Mouse (Mus musculus) MEL (cell line): ENCODE results near the gene Fam20b. TPM values are rescaled to one million over a fixed set of nuclear protein-coding genes. Genes with fewer than 3 reads are reported as not detected.

Source experiments
- DNase-seq: peaks from one replicate; pipeline ENCODE4 v3.0.0; 2011; ENCODE audit warnings: low read depth, low spot score
- H3K27ac ChIP-seq: 2 replicates; pipeline ENCODE4 v1.5.1; 2012; ENCODE audit warnings: low read depth, mild to moderate bottlenecking, control low read depth, low read length, moderate library complexity; ENCODE audit not compliant: control insufficient read depth
- H3K27me3 ChIP-seq, 2 experiments: fragments of 150-350 bp in 1 of 2; sonication (generic) in 1 of 2; 2 replicates each; pipeline ENCODE4 v1.6.1; 2012; ENCODE audit warnings: low read length in 2 of 2, mild to moderate bottlenecking in 2 of 2, improper control_type of control experiment in 1 of 2, moderate library complexity in 1 of 2; ENCODE audit not compliant: insufficient read depth in 2 of 2, control insufficient read depth in 1 of 2
- H3K36me3 ChIP-seq, 2 experiments: 2 replicates each; pipeline ENCODE4 v1.6.1; 2012 to 2014; ENCODE audit warnings: low read length in 2 of 2, improper control_type of control experiment in 1 of 2, inconsistent platforms in 1 of 2, mild to moderate bottlenecking in 1 of 2; ENCODE audit not compliant: insufficient read depth in 2 of 2, control insufficient read depth in 1 of 2
- H3K4me1 ChIP-seq, 2 experiments: fragments of 150-350 bp in 1 of 2; sonication (generic) in 1 of 2; 2 replicates each; pipeline ENCODE4 v1.6.1; 2012; ENCODE audit warnings: low read length in 2 of 2, improper control_type of control experiment in 1 of 2, mild to moderate bottlenecking in 1 of 2; ENCODE audit not compliant: insufficient read depth in 2 of 2, control insufficient read depth in 1 of 2
- H3K4me3 ChIP-seq, 2 experiments: fragments of 150-350 bp in 1 of 2; sonication (generic) in 1 of 2; 2 replicates each; pipeline ENCODE4 v1.5.1; 2012; ENCODE audit warnings: low read depth in 2 of 2, low read length in 2 of 2, mild to moderate bottlenecking in 2 of 2, moderate library complexity in 2 of 2, control low read depth in 1 of 2, improper control_type of control experiment in 1 of 2; ENCODE audit not compliant: control insufficient read depth in 1 of 2, insufficient read depth in 1 of 2
- H3K79me2 ChIP-seq: 2 replicates; pipeline ENCODE4 v1.6.1; 2012; ENCODE audit warnings: mild to moderate bottlenecking, low read length, moderate library complexity; ENCODE audit not compliant: control insufficient read depth, poor library complexity, insufficient read depth
- H3K9ac ChIP-seq: 2 replicates; pipeline ENCODE4 v1.6.1; 2012; ENCODE audit warnings: low read depth, mild to moderate bottlenecking, control low read depth, low read length, moderate library complexity; ENCODE audit not compliant: control insufficient read depth, poor library complexity, severe bottlenecking
- H3K9me3 ChIP-seq: fragments of 150-350 bp; sonication (generic); replicated peaks from 2 replicates; pipeline ENCODE4 v1.6.1; 2012; ENCODE audit warnings: mild to moderate bottlenecking, low read length, improper control_type of control experiment, moderate library complexity; ENCODE audit not compliant: insufficient read depth
- BHLHE40 ChIP-seq: IDR thresholded peaks from 2 replicates; pipeline ENCODE4 v1.6.1; 2012; ENCODE audit warnings: low read depth, mild to moderate bottlenecking, inconsistent platforms, low read length, improper control_type of control experiment, borderline replicate concordance
- CHD1 ChIP-seq: IDR thresholded peaks from 2 replicates; pipeline ENCODE4 v1.6.1; 2012; ENCODE audit warnings: low read depth, mild to moderate bottlenecking, inconsistent platforms, low read length, improper control_type of control experiment
- CHD2 ChIP-seq: IDR thresholded peaks from 2 replicates; pipeline ENCODE4 v1.6.1; 2011; ENCODE audit warnings: low read length, improper control_type of control experiment
- CTCF ChIP-seq, 3 experiments: IDR thresholded peaks in 2 of 3; conservative IDR thresholded peaks in 1 of 3; 2 replicates each; pipeline ENCODE4 v1.5.1; 2011 to 2012; ENCODE audit warnings: low read length in 3 of 3, low read depth in 2 of 3, mild to moderate bottlenecking in 2 of 3, improper control_type of control experiment in 1 of 3, inconsistent platforms in 1 of 3, mixed read lengths in 1 of 3, moderate library complexity in 1 of 3; ENCODE audit not compliant: control insufficient read depth in 1 of 3, insufficient read depth in 1 of 3, poor library complexity in 1 of 3, severe bottlenecking in 1 of 3
- E2F4 ChIP-seq: IDR thresholded peaks from 2 replicates; pipeline ENCODE4 v1.6.1; 2011; ENCODE audit warnings: low read depth, low read length, improper control_type of control experiment, borderline replicate concordance
- ELF1 ChIP-seq: IDR thresholded peaks from 2 replicates; pipeline ENCODE4 v1.6.1; 2014; ENCODE audit warnings: low read depth, mild to moderate bottlenecking, inconsistent platforms, low read length, improper control_type of control experiment, moderate library complexity
- EP300 ChIP-seq, 2 experiments: IDR thresholded peaks; 2 replicates each; pipeline ENCODE4 v1.6.1; 2011; ENCODE audit warnings: improper control_type of control experiment in 2 of 2, low read length in 2 of 2, low read depth in 1 of 2, mild to moderate bottlenecking in 1 of 2
- ETS1 ChIP-seq: IDR thresholded peaks from 2 replicates; pipeline ENCODE4 v1.6.1; 2012; ENCODE audit warnings: low read depth, mild to moderate bottlenecking, inconsistent platforms, low read length, improper control_type of control experiment, moderate library complexity
- GATA1 ChIP-seq: IDR thresholded peaks from 2 replicates; pipeline ENCODE4 v1.6.1; 2011; ENCODE audit warnings: low read depth, low read length, improper control_type of control experiment
- HCFC1 ChIP-seq: IDR thresholded peaks from 2 replicates; pipeline ENCODE4 v1.6.1; 2012; ENCODE audit warnings: low read depth, mild to moderate bottlenecking, inconsistent platforms, low read length, improper control_type of control experiment, moderate library complexity
- JUND ChIP-seq: IDR thresholded peaks from 2 replicates; pipeline ENCODE4 v1.6.1; 2011; ENCODE audit warnings: low read depth, mild to moderate bottlenecking, improper control_type of control experiment, low read length
- MAFK ChIP-seq: IDR thresholded peaks from 2 replicates; pipeline ENCODE4 v1.6.1; 2011; ENCODE audit warnings: low read depth, mild to moderate bottlenecking, low read length, improper control_type of control experiment, borderline replicate concordance
- MAX ChIP-seq: IDR thresholded peaks from 2 replicates; pipeline ENCODE4 v1.6.1; 2011; ENCODE audit warnings: low read length, improper control_type of control experiment
- MAZ ChIP-seq: IDR thresholded peaks from 2 replicates; pipeline ENCODE4 v1.6.1; 2012; ENCODE audit warnings: low read depth, mild to moderate bottlenecking, inconsistent platforms, low read length, improper control_type of control experiment
- MXI1 ChIP-seq: IDR thresholded peaks from 2 replicates; pipeline ENCODE4 v1.6.1; 2011; ENCODE audit warnings: mild to moderate bottlenecking, low read depth, low read length, improper control_type of control experiment
- MYB ChIP-seq: IDR thresholded peaks from 2 replicates; pipeline ENCODE4 v1.6.1; 2011; ENCODE audit warnings: mild to moderate bottlenecking, low read depth, low read length, improper control_type of control experiment
- MYC ChIP-seq: IDR thresholded peaks from 2 replicates; pipeline ENCODE4 v1.6.1; 2011; ENCODE audit warnings: low read depth, mild to moderate bottlenecking, low read length, improper control_type of control experiment, moderate library complexity
- NELFE ChIP-seq: IDR thresholded peaks from 2 replicates; pipeline ENCODE4 v1.6.1; 2011; ENCODE audit warnings: low read depth, low read length, improper control_type of control experiment
- NRF1 ChIP-seq: IDR thresholded peaks from 2 replicates; pipeline ENCODE4 v1.6.1; 2014; ENCODE audit warnings: low read depth, mild to moderate bottlenecking, inconsistent platforms, low read length, improper control_type of control experiment, moderate library complexity; ENCODE audit not compliant: poor library complexity, insufficient read depth, severe bottlenecking
- POLR2A ChIP-seq, 2 experiments: IDR thresholded peaks; 2 replicates each; pipeline ENCODE4 v1.6.1; 2011 to 2012; ENCODE audit warnings: low read length in 2 of 2, mild to moderate bottlenecking in 2 of 2, control low read depth in 1 of 2, improper control_type of control experiment in 1 of 2, low read depth in 1 of 2, moderate library complexity in 1 of 2; ENCODE audit not compliant: control insufficient read depth in 1 of 2, insufficient read depth in 1 of 2, poor library complexity in 1 of 2
- POLR2AphosphoS2 ChIP-seq: IDR thresholded peaks from 2 replicates; pipeline ENCODE4 v1.6.1; 2011; ENCODE audit warnings: low read length, improper control_type of control experiment
- RCOR1 ChIP-seq: IDR thresholded peaks from 2 replicates; pipeline ENCODE4 v1.6.1; 2012; ENCODE audit warnings: low read depth, mild to moderate bottlenecking, inconsistent platforms, low read length, improper control_type of control experiment
- SMC3 ChIP-seq: IDR thresholded peaks from 2 replicates; pipeline ENCODE4 v1.6.1; 2011; ENCODE audit warnings: low read depth, low read length, improper control_type of control experiment
- TAL1 ChIP-seq: IDR thresholded peaks from 2 replicates; pipeline ENCODE4 v1.6.1; 2012; ENCODE audit warnings: mild to moderate bottlenecking, inconsistent platforms, low read length, moderate library complexity, mixed read lengths
- TBP ChIP-seq: IDR thresholded peaks from 2 replicates; pipeline ENCODE4 v1.8.0; 2011; ENCODE audit warnings: low read depth, low read length, improper control_type of control experiment
- TCF12 ChIP-seq: IDR thresholded peaks from 2 replicates; pipeline ENCODE4 v1.6.1; 2014; ENCODE audit warnings: low read depth, mild to moderate bottlenecking, inconsistent platforms, low read length, improper control_type of control experiment, moderate library complexity
- UBTF ChIP-seq: IDR thresholded peaks from 2 replicates; pipeline ENCODE4 v1.6.1; 2012; ENCODE audit warnings: low read depth, mild to moderate bottlenecking, inconsistent platforms, low read length, improper control_type of control experiment, moderate library complexity, borderline replicate concordance; ENCODE audit not compliant: insufficient read depth
- USF1 ChIP-seq: IDR thresholded peaks from 2 replicates; pipeline ENCODE4 v1.6.1; 2014; ENCODE audit warnings: low read depth, mild to moderate bottlenecking, inconsistent platforms, low read length, improper control_type of control experiment, moderate library complexity
- USF2 ChIP-seq, 2 experiments: IDR thresholded peaks; 2 replicates each; pipeline ENCODE4 v1.6.1; 2011 to 2012; ENCODE audit warnings: improper control_type of control experiment in 2 of 2, low read length in 2 of 2, borderline replicate concordance in 1 of 2, inconsistent platforms in 1 of 2, low read depth in 1 of 2, mild to moderate bottlenecking in 1 of 2; ENCODE audit not compliant: insufficient read depth in 1 of 2
- ZC3H11A ChIP-seq: IDR thresholded peaks from 2 replicates; pipeline ENCODE4 v1.6.1; 2012; ENCODE audit warnings: low read depth, mild to moderate bottlenecking, inconsistent platforms, low read length, improper control_type of control experiment
- ZKSCAN1 ChIP-seq: IDR thresholded peaks from 2 replicates; pipeline ENCODE4 v1.6.1; 2012; ENCODE audit warnings: low read depth, mild to moderate bottlenecking, inconsistent platforms, low read length, improper control_type of control experiment, moderate library complexity
- ZMIZ1 ChIP-seq: IDR thresholded peaks from 2 replicates; pipeline ENCODE4 v1.6.1; 2012; ENCODE audit warnings: low read depth, mild to moderate bottlenecking, inconsistent platforms, low read length, improper control_type of control experiment, moderate library complexity
- ZNF384 ChIP-seq: IDR thresholded peaks from 2 replicates; pipeline ENCODE4 v1.6.1; 2012; ENCODE audit warnings: low read depth, mild to moderate bottlenecking, inconsistent platforms, low read length, improper control_type of control experiment
- polyA plus RNA-seq, 2 experiments: library from polyadenylated mRNA; stranded (reverse) in 1 of 2; unstranded in 1 of 2; fragments of >175 nt in 1 of 2; fragments of >200 nt in 1 of 2; gene quantifications; 2 replicates each; pipeline versions ENCODE4 v1.2.1 to v1.2.4; 2012; ENCODE audit warnings: low replicate concordance in 2 of 2, low read depth in 1 of 2; ENCODE audit not compliant: insufficient read length in 2 of 2, insufficient read depth in 1 of 2, missing spikeins in 1 of 2
- total RNA-seq: library from RNA; depleted of rRNA; stranded (reverse); fragments of 300-350 nt; gene quantifications from 2 replicates; pipeline ENCODE4 v1.2.3, GENCODE M21; 2012

The Fam20b gene
- total and polyA plus RNA-seq, 3 experiments, result 19.6 to 22.0 TPM; not detected in 1

DNA sequence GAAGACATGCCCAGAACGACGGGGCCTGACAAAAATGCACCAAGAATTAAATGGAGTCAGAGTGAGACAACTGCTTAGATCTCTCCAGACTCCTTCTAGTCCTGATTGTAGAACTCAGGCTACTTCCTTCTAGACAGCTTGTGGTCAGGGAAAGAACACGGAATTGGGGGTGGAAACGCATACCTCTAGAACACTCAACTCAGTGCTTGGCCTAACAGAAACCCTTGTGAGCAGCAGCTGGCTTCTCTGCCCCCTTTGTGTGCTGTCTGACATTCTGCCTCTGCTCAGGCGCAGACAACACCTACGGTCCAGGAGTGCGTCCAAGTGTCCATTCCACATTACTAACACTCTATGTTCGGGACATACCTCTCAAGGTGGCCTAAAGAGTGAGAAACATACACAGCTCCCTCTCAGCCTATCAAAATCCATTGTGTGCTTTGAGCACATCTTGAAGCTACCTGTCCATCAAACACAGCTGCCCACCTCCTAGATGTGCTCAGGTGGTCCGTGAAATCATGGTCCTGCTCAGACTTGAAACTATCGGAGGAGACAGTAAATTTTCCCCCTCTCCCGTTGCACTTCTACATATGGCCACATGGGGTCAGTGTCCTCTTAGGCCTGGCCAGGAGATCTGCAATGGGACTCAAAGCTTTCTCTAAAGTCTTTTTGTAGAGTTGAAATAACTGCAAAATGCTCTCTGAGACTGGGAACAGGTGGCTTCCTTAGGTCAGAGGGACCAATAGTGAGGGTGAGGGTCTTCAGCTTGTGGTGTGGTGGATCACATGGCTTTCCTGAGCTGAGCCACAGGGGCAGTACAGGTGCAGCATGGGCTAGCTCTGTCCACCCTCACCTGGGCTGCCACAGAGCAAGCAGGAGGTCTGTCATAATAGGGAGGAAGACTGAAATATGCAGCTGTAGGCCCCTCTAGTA lies 22.9 kb upstream of the Fam20b start (continued):
- TF ChIP-seq TCF12 (no peak), CHD1 (no peak), MAX (no peak)

DNA sequence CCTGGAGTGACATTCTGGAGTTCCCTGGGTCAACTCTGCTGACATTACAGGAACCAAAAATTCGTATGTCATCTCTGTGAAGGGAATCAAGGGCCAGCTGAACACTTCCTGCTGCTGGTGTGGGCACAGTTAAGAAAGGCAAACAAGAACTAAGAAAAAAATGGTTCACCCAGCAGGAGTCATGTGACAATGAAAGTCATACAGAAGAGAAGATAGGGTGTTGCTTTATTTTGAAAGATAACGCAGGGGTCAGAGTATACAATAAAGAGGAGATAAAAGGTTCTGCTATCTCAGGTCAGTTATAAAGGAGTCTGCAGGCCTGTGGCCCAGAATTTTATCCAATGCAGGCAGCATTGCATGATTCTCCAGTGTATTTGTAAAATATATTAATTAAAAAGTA lies 16.9 kb upstream of the Fam20b start:
- no peak for TF ChIP-seq POLR2AphosphoS2
- no peak for TF ChIP-seq CTCF (IDR thresholded peaks at IDR 0.05 in 2 of 3, conservative IDR thresholded peaks at IDR 0.05 in 1 of 3; ENCODE audit: control insufficient read depth in 1 of 3, insufficient read depth in 1 of 3, low read depth in 2 of 3, low read length in 3 of 3, poor library complexity in 1 of 3, severe bottlenecking in 1 of 3)
- 0 out of 4 replicates have a peak, but pooled peaks of 1 of the 2 experiments have one; percentile 11 for TF ChIP-seq USF2 (IDR thresholded peaks at IDR 0.05; ENCODE audit: borderline replicate concordance in 1 of 2, insufficient read depth in 1 of 2, low read depth in 1 of 2, low read length in 2 of 2)
- TF ChIP-seq ZC3H11A, result no peak
- TF ChIP-seq CHD1, result no peak
- TF ChIP-seq MYB, result no peak
- TF ChIP-seq USF1, result peak; percentile 84
- TF ChIP-seq NELFE, result no peak
- TF ChIP-seq MAFK, result no peak
- TF ChIP-seq ZMIZ1, result no peak
- no peak for TF ChIP-seq E2F4
- TF ChIP-seq NRF1, result no peak
- no peak for TF ChIP-seq POLR2A (IDR thresholded peaks at IDR 0.05; ENCODE audit: control insufficient read depth in 1 of 2, insufficient read depth in 1 of 2, low read depth in 1 of 2, low read length in 2 of 2, poor library complexity in 1 of 2)
- no peak for TF ChIP-seq MAZ
- no peak for TF ChIP-seq RCOR1
- TF ChIP-seq CHD2, result no peak
- TF ChIP-seq ZNF384, result 0 out of 2 replicates have a peak, but pooled peaks have one; percentile 25
- TF ChIP-seq ELF1, result no peak
- TF ChIP-seq MXI1, result no peak
- no peak for TF ChIP-seq TBP
- TF ChIP-seq UBTF, result no peak
- no peak for TF ChIP-seq EP300 (IDR thresholded peaks at IDR 0.05; ENCODE audit: low read depth in 1 of 2, low read length in 2 of 2)
- no peak for TF ChIP-seq TCF12
- TF ChIP-seq JUND, result no peak
- no peak for TF ChIP-seq TAL1
- no peak for TF ChIP-seq GATA1
- TF ChIP-seq MYC, result no peak
- 0 out of 2 replicates have a peak, but pooled peaks have one; percentile 17 for TF ChIP-seq HCFC1
- TF ChIP-seq BHLHE40, result no peak
- no peak for TF ChIP-seq SMC3
- no peak for TF ChIP-seq ETS1
- TF ChIP-seq ZKSCAN1, result no peak
- Histone ChIP-seq H3K79me2 (no peaks in the 10 kb centered on the region), H3K27ac (no peak overlapping the region)

More for the DNA sequence above, 16.9 kb upstream of the Fam20b start:
- Histone ChIP-seq H3K27me3 (no peaks in the 10 kb centered on the region), H3K9ac (no peak overlapping the region), H3K4me3 (no peak overlapping the region), H3K4me1 (peaks cover 7 to 9% of the 10 kb centered on the region in 2 experiments), H3K9me3 (no peaks in the 10 kb centered on the region), H3K36me3 (peaks cover 0 to 7% of the 10 kb centered on the region in 2 experiments; a peak in 2 of 4 replicates)
- DNase-seq, result no peak
